Mouse (Mus musculus): ENCODE results near the gene Rbpj. TPM values are rescaled to one million over a fixed set of nuclear protein-coding genes. Genes with fewer than 3 reads are reported as not detected.

Rbpj gene
- polyA plus RNA-seq, 1 experiment from 2014 or later, result 12.3 TPM

DNA sequence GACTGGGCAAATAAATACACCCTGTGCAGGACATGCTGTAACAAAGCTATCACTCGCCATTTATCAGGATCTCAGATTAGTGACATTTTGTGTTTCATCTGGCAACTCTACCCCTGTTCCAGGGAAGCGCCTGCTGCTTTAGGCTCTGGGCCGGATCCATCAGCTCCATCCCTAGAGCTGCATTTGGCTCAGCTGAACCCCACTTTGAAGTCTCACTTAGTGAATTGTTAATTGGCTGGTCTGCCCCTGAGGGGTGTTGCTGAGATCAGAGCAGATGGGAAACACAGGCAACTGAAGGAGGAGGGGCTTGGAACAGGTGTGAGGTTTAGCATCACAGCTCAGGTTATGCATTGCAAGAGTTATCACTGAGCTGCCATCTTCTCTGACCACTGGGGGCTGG, 225.6 kb downstream of the Rbpj start:
- Histone ChIP-seq H3K27ac (replicated peaks) (no peak overlapping the region), H3K4me3 (ENCODE audit: low read depth, low read length) (no peak overlapping the region), H3K9me3 (ENCODE audit: control insufficient read depth, low read length) (no peaks in the 10 kb centered on the region), H3K4me2 (replicated peaks; ENCODE audit: low read depth) (no peak overlapping the region), H3K27me3 (ENCODE audit: control insufficient read depth, insufficient read depth, low read length) (no peaks in the 10 kb centered on the region), H3K9ac (ENCODE audit: low read length) (no peak overlapping the region), H3K36me3 (ENCODE audit: control insufficient read depth, insufficient read depth, low read length) (no peaks in the 10 kb centered on the region), H3K4me1 (replicated peaks; ENCODE audit: control insufficient read depth, insufficient read depth) (no peaks in the 10 kb centered on the region)
- DNase-seq (ENCODE audit: low spot score) (no peak), ATAC-seq (ENCODE audit: low FRiP score, low TSS enrichment) (no peak)
- WGBS, result 76% methylated on average over 3 of the region's 3 CpGs
- no peak for TF ChIP-seq EP300 (optimal IDR thresholded peaks at IDR 0.05)
- TF ChIP-seq CTCF (IDR thresholded peaks at IDR 0.05; ENCODE audit: low read depth), result no peak

- 60% methylated on average over 8 of the region's 8 CpGs for WGBS
- ATAC-seq (ENCODE audit: low FRiP score, low TSS enrichment), result no peak
Observed at GRCm38 (mm10) chr5:53692100-53692499, 226.1 kb downstream of the Rbpj start.

GRCm38 (mm10) chr5:53692662-53693061, 226.7 kb downstream of the Rbpj start:
- WGBS, result 100% methylated on average over 1 of the region's 1 CpGs
- H3K9me3 ChIP-seq (ENCODE audit: control insufficient read depth, low read length), result no peaks in the 10 kb centered on the region
- H3K4me1 ChIP-seq (replicated peaks; ENCODE audit: control insufficient read depth, insufficient read depth), result no peaks in the 10 kb centered on the region
- TF ChIP-seq EP300 (optimal IDR thresholded peaks at IDR 0.05) (no peak), CTCF (IDR thresholded peaks at IDR 0.05; ENCODE audit: low read depth) (peak; percentile 35; the same call in 1 of the 2 replicates)
- DNase-seq (ENCODE audit: low spot score), result no peak
- no peak overlapping the region for H3K9ac ChIP-seq (ENCODE audit: low read length)
- no peaks in the 10 kb centered on the region for H3K27me3 ChIP-seq (ENCODE audit: control insufficient read depth, insufficient read depth, low read length)
- H3K4me3 ChIP-seq (ENCODE audit: low read depth, low read length), result no peak overlapping the region
- no peaks in the 10 kb centered on the region for H3K36me3 ChIP-seq (ENCODE audit: control insufficient read depth, insufficient read depth, low read length)
- H3K4me2 ChIP-seq (replicated peaks; ENCODE audit: low read depth), result no peak overlapping the region
- no peak for ATAC-seq (ENCODE audit: low FRiP score, low TSS enrichment)
- H3K27ac ChIP-seq (replicated peaks), result no peak overlapping the region

More at GRCm38 (mm10) chr5:53692100-53692499, 226.1 kb downstream of the Rbpj start:
- H3K4me3 ChIP-seq (ENCODE audit: low read depth, low read length), result no peak overlapping the region
- no peaks in the 10 kb centered on the region for H3K27me3 ChIP-seq (ENCODE audit: control insufficient read depth, insufficient read depth, low read length)
- H3K4me2 ChIP-seq (replicated peaks; ENCODE audit: low read depth), result no peak overlapping the region
- H3K9me3 ChIP-seq (ENCODE audit: control insufficient read depth, low read length), result no peaks in the 10 kb centered on the region
- H3K27ac ChIP-seq (replicated peaks), result no peak overlapping the region
- no peaks in the 10 kb centered on the region for H3K4me1 ChIP-seq (replicated peaks; ENCODE audit: control insufficient read depth, insufficient read depth)
- no peaks in the 10 kb centered on the region for H3K36me3 ChIP-seq (ENCODE audit: control insufficient read depth, insufficient read depth, low read length)
- no peak overlapping the region for H3K9ac ChIP-seq (ENCODE audit: low read length)
- TF ChIP-seq CTCF (IDR thresholded peaks at IDR 0.05; ENCODE audit: low read depth), result no peak
- TF ChIP-seq EP300 (optimal IDR thresholded peaks at IDR 0.05), result no peak
- DNase-seq (ENCODE audit: low spot score), result no peak

DNA sequence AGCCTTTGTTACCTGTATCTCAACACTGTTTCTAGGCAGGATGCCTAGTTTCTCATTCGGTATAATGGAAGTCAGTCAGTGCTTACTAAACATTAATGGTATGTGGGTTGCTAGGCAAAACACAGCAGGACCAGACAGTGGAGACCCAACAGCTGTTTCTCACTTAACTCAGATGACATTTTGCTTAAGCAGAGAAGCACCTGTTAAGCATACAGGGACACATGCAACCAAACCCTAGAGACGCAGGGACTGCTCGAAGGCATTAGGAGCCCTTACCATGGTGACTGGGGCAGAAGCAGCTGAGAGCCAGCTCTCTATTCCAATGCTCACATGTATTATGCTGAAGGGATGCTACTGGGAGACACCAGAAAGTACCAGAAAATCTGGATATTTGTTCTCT, 230.7 kb downstream of the Rbpj start:
- Histone ChIP-seq H3K4me2 (replicated peaks; ENCODE audit: low read depth) (no peak overlapping the region), H3K36me3 (ENCODE audit: control insufficient read depth, insufficient read depth, low read length) (no peaks in the 10 kb centered on the region), H3K27me3 (ENCODE audit: control insufficient read depth, insufficient read depth, low read length) (no peaks in the 10 kb centered on the region), H3K4me1 (replicated peaks; ENCODE audit: control insufficient read depth, insufficient read depth) (no peaks in the 10 kb centered on the region), H3K9me3 (ENCODE audit: control insufficient read depth, low read length) (no peaks in the 10 kb centered on the region), H3K4me3 (ENCODE audit: low read depth, low read length) (no peak overlapping the region), H3K27ac (replicated peaks) (no peak overlapping the region), H3K9ac (ENCODE audit: low read length) (no peak overlapping the region)
- DNase-seq (ENCODE audit: low spot score) (no peak), ATAC-seq (ENCODE audit: low FRiP score, low TSS enrichment) (no peak)
- WGBS, result 38% methylated on average over 3 of the region's 3 CpGs
- no peak for TF ChIP-seq CTCF (IDR thresholded peaks at IDR 0.05; ENCODE audit: low read depth)
- no peak for TF ChIP-seq EP300 (optimal IDR thresholded peaks at IDR 0.05)

GRCm38 (mm10) chr5:53697794-53698193, 231.8 kb downstream of the Rbpj start:
- TF ChIP-seq CTCF (IDR thresholded peaks at IDR 0.05; ENCODE audit: low read depth) (no peak), EP300 (optimal IDR thresholded peaks at IDR 0.05) (no peak)
- DNase-seq (ENCODE audit: low spot score), result peak; percentile 53
- Histone ChIP-seq H3K4me2 (replicated peaks; ENCODE audit: low read depth) (no peak overlapping the region), H3K9ac (ENCODE audit: low read length) (no peak overlapping the region), H3K36me3 (ENCODE audit: control insufficient read depth, insufficient read depth, low read length) (no peaks in the 10 kb centered on the region), H3K4me3 (ENCODE audit: low read depth, low read length) (no peak overlapping the region), H3K27ac (replicated peaks) (0 out of 2 replicates have a peak overlapping the region, but pooled peaks have one; percentile 20), H3K4me1 (replicated peaks; ENCODE audit: control insufficient read depth, insufficient read depth) (no peaks in the 10 kb centered on the region), H3K27me3 (ENCODE audit: control insufficient read depth, insufficient read depth, low read length) (no peaks in the 10 kb centered on the region), H3K9me3 (ENCODE audit: control insufficient read depth, low read length) (no peaks in the 10 kb centered on the region)
- ATAC-seq (ENCODE audit: low FRiP score, low TSS enrichment), result peak; percentile 58; the same call in 1 of the 2 replicates
- 48% methylated on average over 9 of the region's 9 CpGs for WGBS

- H3K4me1 ChIP-seq (replicated peaks; ENCODE audit: control insufficient read depth, insufficient read depth), result no peaks in the 10 kb centered on the region
- no peaks in the 10 kb centered on the region for H3K36me3 ChIP-seq (ENCODE audit: control insufficient read depth, insufficient read depth, low read length)
- H3K27me3 ChIP-seq (ENCODE audit: control insufficient read depth, insufficient read depth, low read length), result no peaks in the 10 kb centered on the region
- H3K27ac ChIP-seq (replicated peaks), result no peak overlapping the region
- ATAC-seq (ENCODE audit: low FRiP score, low TSS enrichment) (no peak), DNase-seq (ENCODE audit: low spot score) (no peak)
- H3K9me3 ChIP-seq (ENCODE audit: control insufficient read depth, low read length), result no peaks in the 10 kb centered on the region
- 72% methylated on average over 14 of the region's 14 CpGs for WGBS
- H3K9ac ChIP-seq (ENCODE audit: low read length), result no peak overlapping the region
- no peak overlapping the region for H3K4me3 ChIP-seq (ENCODE audit: low read depth, low read length)
- H3K4me2 ChIP-seq (replicated peaks; ENCODE audit: low read depth), result no peak overlapping the region
- no peak for TF ChIP-seq EP300 (optimal IDR thresholded peaks at IDR 0.05)
- peak; percentile 17; the same call in 1 of the 2 replicates for TF ChIP-seq CTCF (IDR thresholded peaks at IDR 0.05; ENCODE audit: low read depth)
Observed at GRCm38 (mm10) chr5:53702686-53703085, 236.7 kb downstream of the Rbpj start.

Other genes starting within 250 kb of the Rbpj start
- 80.2 and 82.9 TPM in 2 replicates for gene Smim20, start 199.1 kb upstream of the Rbpj start, polyA plus RNA-seq (2015; fragmentation: Nextera tagmentation; extraction: Ambion mirVana)
- gene Cckar, start 241.6 kb downstream of the Rbpj start, polyA plus RNA-seq (2015; fragmentation: Nextera tagmentation; extraction: Ambion mirVana), result 19.9 and 21.7 TPM in 2 replicates

All from stomach, postnatal 0 days (tissue).